Mouse (Mus musculus) liver, embryonic 12.5 days (tissue): ENCODE data around the gene Acaca. TPM values are rescaled to one million over a fixed set of nuclear protein-coding genes. Genes with fewer than 3 reads are reported as not detected.

ENCODE experiments used
- ATAC-seq: fragments of 200-750 bp; cut with Nextera tagmentation; 2 replicates; pipeline ENCODE4 v1.8.0; 2017; ENCODE audit warnings: moderate number of reproducible peaks, mild to moderate bottlenecking, moderate library complexity
- H3K27ac ChIP-seq: fragments of 300-500 bp; sonication (generic); 2 replicates; pipeline ENCODE4 v1.5.1; 2016; ENCODE audit warnings: mild to moderate bottlenecking
- H3K27me3 ChIP-seq: fragments of 300-500 bp; sonication (generic); replicated peaks from 2 replicates; pipeline ENCODE4 v1.6.1; 2016; ENCODE audit warnings: mild to moderate bottlenecking, moderate library complexity
- H3K36me3 ChIP-seq: fragments of 300-500 bp; sonication (generic); 2 replicates; pipeline ENCODE4 v1.6.1; 2016; ENCODE audit warnings: mild to moderate bottlenecking, moderate library complexity
- H3K4me1 ChIP-seq: fragments of 300-500 bp; sonication (generic); 2 replicates; pipeline ENCODE4 v1.6.1; 2016
- H3K4me2 ChIP-seq: fragments of 300-500 bp; sonication (generic); 2 replicates; pipeline ENCODE4 v1.6.1; 2016; ENCODE audit warnings: mild to moderate bottlenecking, moderate library complexity
- H3K4me3 ChIP-seq: fragments of 300-500 bp; sonication (generic); 2 replicates; pipeline ENCODE4 v1.5.1; 2016; ENCODE audit warnings: mild to moderate bottlenecking, moderate library complexity
- H3K9ac ChIP-seq: fragments of 300-500 bp; sonication (generic); 2 replicates; pipeline ENCODE4 v1.6.1; 2016; ENCODE audit warnings: mild to moderate bottlenecking, moderate library complexity
- H3K9me3 ChIP-seq: fragments of 300-500 bp; sonication (generic); replicated peaks from 2 replicates; pipeline ENCODE4 v1.6.1; 2016; ENCODE audit warnings: mild to moderate bottlenecking, moderate library complexity
- WGBS: fragments of 180-500 bp; shearing (Covaris S2); methylation state at CpG from one replicate; pipeline ENCODE4 v1.1.7; 2016; ENCODE audit not compliant: insufficient replicate concordance; 5-methylcytosine and 5-hydroxymethylcytosine counted together
- polyA plus RNA-seq: library from polyadenylated mRNA; unstranded; fragments of >200 nt; fragmentation: Nextera tagmentation; extraction: Ambion mirVana; gene quantifications from 2 replicates; pipeline ENCODE4 v1.2.1, GENCODE M21; 2016

The Acaca gene
- polyA plus RNA-seq, 1 experiment from 2014 or later = 11.8 TPM

DNA sequence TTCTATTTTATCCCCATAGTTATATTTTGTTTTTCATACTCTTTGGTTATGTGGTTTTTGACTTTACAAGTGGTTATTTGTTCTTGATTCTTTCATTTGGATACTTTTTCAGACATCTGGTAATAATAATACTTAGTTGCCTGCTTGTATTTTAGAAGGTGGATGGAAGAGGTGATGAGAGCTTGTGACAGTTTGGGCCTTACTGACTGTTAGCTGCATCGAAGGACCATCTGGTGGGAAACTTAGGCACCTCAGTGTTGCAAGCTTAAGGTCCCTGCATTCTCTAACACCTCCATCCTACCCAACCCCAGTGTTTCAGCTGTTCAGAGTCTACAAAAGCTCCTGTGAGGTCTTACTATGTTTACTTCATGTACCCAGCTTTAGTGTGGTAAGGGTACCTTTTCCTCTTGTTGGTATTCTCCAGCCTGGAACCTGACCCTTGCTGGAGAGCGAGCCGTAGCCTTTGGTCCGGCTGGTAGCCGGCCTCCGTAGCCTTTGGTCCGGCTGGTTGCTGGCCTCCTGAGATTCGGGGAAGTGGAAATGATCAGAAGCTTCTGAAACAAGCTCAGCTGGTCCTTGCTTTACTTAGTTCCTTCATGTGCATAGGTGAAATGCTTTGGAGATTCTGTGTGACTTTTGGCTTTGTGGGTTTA lies 61.2 kb downstream of the Acaca start:
- 83% methylated on average over 8 of the region's 8 CpGs for WGBS
- ATAC-seq = no peak
- H3K9me3 ChIP-seq = no peaks in the 10 kb centered on the region
- H3K4me3 ChIP-seq = no peak overlapping the region
- H3K9ac ChIP-seq = no peak overlapping the region
- H3K4me2 ChIP-seq = no peak overlapping the region
- no peaks in the 10 kb centered on the region for H3K27me3 ChIP-seq
- H3K4me1 ChIP-seq = peaks cover 7% of the 10 kb centered on the region; the same call in 1 of the 2 replicates
- H3K27ac ChIP-seq = no peak overlapping the region
- H3K36me3 ChIP-seq = peaks cover 8% of the 10 kb centered on the region

- ATAC-seq = no peak
- 84% methylated on average over 10 of the region's 10 CpGs for WGBS
Measured at GRCm38 (mm10) chr11:84193249-84193648, 63.8 kb downstream of the Acaca start.

DNA sequence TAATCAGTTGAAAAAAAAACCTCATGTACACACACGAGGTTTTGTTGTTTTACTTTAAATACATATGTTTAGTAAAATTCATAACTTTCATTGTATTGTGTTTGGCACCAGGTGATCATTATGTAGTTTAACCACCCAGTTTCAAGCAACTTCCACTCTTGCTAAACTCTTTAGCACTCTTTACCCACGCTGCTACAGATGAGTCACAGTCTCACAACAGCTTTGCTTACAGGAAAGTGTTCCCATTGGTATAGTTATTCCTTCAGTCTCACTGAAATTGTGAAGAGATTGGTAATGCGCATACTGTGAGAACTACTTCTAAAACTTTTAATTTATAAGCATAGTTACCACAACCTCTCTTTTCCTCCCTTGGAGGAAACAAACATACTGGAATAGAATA lies 65.3 kb downstream of the Acaca start:
- no peak for ATAC-seq
- Histone ChIP-seq H3K4me3 (no peak overlapping the region), H3K4me1 (peaks cover 7% of the 10 kb centered on the region), H3K9me3 (no peaks in the 10 kb centered on the region), H3K4me2 (no peak overlapping the region), H3K27ac (no peak overlapping the region), H3K27me3 (no peaks in the 10 kb centered on the region), H3K9ac (no peak overlapping the region), H3K36me3 (peaks cover 24% of the 10 kb centered on the region)
- WGBS = 77% methylated on average over 3 of the region's 3 CpGs

More at GRCm38 (mm10) chr11:84193249-84193648, 63.8 kb downstream of the Acaca start:
- no peaks in the 10 kb centered on the region for H3K27me3 ChIP-seq
- H3K4me1 ChIP-seq = peaks cover 12% of the 10 kb centered on the region
- no peak overlapping the region for H3K27ac ChIP-seq
- H3K9me3 ChIP-seq = no peaks in the 10 kb centered on the region
- peaks cover 24% of the 10 kb centered on the region for H3K36me3 ChIP-seq
- no peak overlapping the region for H3K4me3 ChIP-seq
- no peak overlapping the region for H3K4me2 ChIP-seq
- no peak overlapping the region for H3K9ac ChIP-seq

DNA sequence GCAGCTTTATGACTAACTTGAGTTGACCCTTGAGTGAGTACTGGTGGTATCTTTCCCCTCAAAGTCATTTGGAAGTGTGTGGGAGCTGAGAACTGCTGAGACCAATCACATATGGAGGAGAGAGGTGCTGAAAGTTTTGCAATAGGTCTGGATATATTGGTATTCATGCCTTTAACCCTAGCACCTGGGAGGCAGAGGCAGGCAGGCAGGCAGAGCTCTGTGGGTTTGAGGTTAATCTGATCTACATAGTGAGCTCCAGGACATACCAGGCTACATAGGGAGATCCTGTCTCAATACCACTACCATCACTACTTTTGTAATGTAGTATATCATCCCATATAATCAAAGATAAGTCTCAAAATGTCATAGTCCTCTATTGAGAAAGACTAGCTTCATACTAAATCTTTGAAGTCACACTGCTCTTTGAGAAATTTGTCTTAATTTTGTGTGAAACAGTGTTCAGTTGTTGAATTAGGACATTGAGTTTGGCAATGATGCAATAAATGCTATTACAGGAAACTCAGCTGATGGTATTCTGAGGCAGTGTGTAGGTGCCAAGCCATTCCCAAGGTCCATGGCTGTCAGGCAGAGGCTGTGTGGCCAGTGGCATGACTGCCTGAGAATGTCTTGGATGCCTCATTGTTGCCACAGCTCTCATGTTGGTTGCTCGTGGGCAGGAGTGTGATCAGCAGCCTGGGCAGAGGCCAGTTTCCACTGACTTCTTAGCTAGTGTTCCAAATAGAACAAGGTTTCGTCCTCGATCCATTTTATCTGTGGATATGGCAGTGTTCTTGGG lies 68.3 kb downstream of the Acaca start:
- Histone ChIP-seq H3K27ac (no peak overlapping the region), H3K36me3 (peaks cover 27% of the 10 kb centered on the region), H3K9me3 (no peaks in the 10 kb centered on the region), H3K4me1 (peaks cover 7% of the 10 kb centered on the region), H3K27me3 (no peaks in the 10 kb centered on the region), H3K9ac (no peak overlapping the region), H3K4me2 (no peak overlapping the region), H3K4me3 (no peak overlapping the region)
- no peak for ATAC-seq
- 79% methylated on average over 3 of the region's 3 CpGs for WGBS

DNA sequence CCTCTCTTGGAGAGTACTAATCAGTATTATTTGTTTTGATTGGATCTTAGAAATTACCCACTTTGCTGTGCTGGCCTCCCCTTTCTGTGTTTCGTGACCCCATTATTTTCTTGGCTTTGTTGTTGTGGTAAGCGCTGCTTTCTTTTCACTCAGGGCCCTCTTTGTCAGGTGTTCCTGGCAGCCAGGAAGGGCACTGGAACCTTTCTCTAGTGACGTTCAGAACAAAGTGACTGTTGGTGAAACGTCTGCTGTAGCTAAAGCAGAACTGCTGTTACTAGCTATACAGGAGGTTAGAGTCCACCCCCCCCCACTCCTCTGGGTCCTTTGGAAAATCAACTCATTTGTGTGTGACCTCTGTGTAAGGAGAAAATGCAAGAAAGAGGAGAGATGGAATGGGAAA lies 76.3 kb downstream of the Acaca start:
- Histone ChIP-seq H3K4me3 (no peak overlapping the region), H3K9ac (no peak overlapping the region), H3K9me3 (no peaks in the 10 kb centered on the region), H3K4me1 (no peaks in the 10 kb centered on the region), H3K36me3 (peaks cover 20% of the 10 kb centered on the region), H3K27ac (no peak overlapping the region), H3K4me2 (no peak overlapping the region), H3K27me3 (no peaks in the 10 kb centered on the region)
- 57% methylated on average over 4 of the region's 4 CpGs for WGBS
- ATAC-seq = no peak

DNA sequence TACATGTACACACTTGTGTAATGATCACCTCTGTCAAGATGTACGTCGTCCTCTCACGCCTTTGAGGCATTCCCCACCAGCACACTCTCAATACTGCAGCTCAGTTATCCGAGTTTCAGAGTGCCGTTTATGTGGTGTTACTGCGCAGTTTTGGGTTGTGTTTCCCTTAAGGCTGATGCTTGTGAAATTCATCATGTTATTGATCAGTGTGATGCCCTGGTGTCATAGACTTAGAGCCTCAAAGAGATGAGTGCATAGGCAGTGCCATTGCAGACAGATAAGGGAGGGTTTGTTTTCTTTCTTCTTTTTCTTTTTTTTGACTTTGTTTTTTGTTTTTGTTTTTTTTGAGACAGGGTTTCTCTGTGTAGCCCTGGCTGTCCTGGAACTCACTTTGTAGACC lies 81.4 kb downstream of the Acaca start:
- Histone ChIP-seq H3K4me3 (no peak overlapping the region), H3K4me2 (no peak overlapping the region), H3K36me3 (peaks cover 13% of the 10 kb centered on the region), H3K9ac (no peak overlapping the region), H3K27me3 (no peaks in the 10 kb centered on the region), H3K4me1 (no peaks in the 10 kb centered on the region), H3K9me3 (no peaks in the 10 kb centered on the region), H3K27ac (no peak overlapping the region)
- 89% methylated on average over 6 of the region's 6 CpGs for WGBS
- no peak for ATAC-seq

GRCm38 (mm10) chr11:84218951-84219350 lies 89.5 kb downstream of the Acaca start:
- H3K9me3 ChIP-seq = no peaks in the 10 kb centered on the region
- peaks cover 21% of the 10 kb centered on the region for H3K36me3 ChIP-seq
- H3K4me3 ChIP-seq = no peak overlapping the region
- H3K27me3 ChIP-seq = no peaks in the 10 kb centered on the region
- WGBS = 74% methylated on average over 4 of the region's 4 CpGs
- peaks cover 5% of the 10 kb centered on the region; the same call in 1 of the 2 replicates for H3K4me1 ChIP-seq
- H3K4me2 ChIP-seq = no peak overlapping the region
- H3K27ac ChIP-seq = no peak overlapping the region
- no peak for ATAC-seq
- H3K9ac ChIP-seq = no peak overlapping the region

DNA sequence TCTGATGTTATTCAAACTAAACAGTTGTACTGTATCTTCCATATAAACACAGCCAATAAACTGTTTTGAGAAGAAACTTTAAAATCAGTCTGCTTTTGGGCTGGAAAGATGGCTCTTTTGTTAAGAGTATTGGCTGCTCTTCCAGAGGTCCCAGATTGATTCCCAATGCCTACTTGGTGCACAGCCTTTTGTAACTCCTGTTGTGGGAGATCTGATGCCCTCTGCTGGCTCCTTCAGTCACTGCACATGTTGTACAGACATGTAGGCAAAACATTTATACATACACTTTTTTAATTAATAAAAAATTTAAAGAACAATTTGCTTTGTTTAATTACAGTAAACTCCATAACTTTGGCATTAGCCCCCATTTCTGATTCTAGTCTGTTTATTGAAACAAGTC lies 114.1 kb downstream of the Acaca start:
- Histone ChIP-seq H3K4me2 (no peak overlapping the region), H3K27me3 (no peaks in the 10 kb centered on the region), H3K36me3 (peaks cover 42% of the 10 kb centered on the region), H3K4me3 (no peak overlapping the region), H3K27ac (no peak overlapping the region), H3K9me3 (no peaks in the 10 kb centered on the region), H3K9ac (no peak overlapping the region), H3K4me1 (no peaks in the 10 kb centered on the region)
- ATAC-seq = no peak

DNA sequence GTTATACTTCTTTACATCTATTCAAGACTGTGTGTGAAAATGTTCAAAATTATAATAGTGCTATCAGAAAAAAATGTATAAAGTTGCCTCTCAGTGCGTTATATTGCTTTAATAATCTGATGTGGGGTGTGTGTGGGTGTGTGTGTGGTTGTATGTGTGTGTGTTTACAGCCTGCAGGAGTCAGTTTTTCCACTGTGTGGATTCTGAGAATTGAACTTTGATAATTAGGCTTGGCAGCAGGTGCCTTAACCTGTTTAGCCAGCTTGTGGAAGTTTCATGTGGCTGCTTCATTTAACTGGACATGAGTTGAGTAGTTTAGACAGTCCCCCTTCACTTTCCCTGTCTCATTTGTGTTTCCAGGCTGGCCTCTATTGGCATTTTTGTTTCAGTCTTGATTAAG lies 117.9 kb downstream of the Acaca start:
- no peak for ATAC-seq
- Histone ChIP-seq H3K9me3 (no peaks in the 10 kb centered on the region), H3K9ac (no peak overlapping the region), H3K4me3 (no peak overlapping the region), H3K36me3 (peaks cover 57% of the 10 kb centered on the region), H3K4me1 (no peaks in the 10 kb centered on the region), H3K27me3 (no peaks in the 10 kb centered on the region), H3K4me2 (no peak overlapping the region), H3K27ac (no peak overlapping the region)
- 88% methylated on average over 1 of the region's 1 CpGs for WGBS

GRCm38 (mm10) chr11:84251170-84251569 lies 121.7 kb downstream of the Acaca start:
- no peak overlapping the region for H3K27ac ChIP-seq
- WGBS = 71% methylated on average over 3 of the region's 3 CpGs
- H3K9ac ChIP-seq = no peak overlapping the region
- H3K27me3 ChIP-seq = no peaks in the 10 kb centered on the region
- no peak for ATAC-seq
- H3K4me1 ChIP-seq = no peaks in the 10 kb centered on the region
- H3K4me3 ChIP-seq = no peak overlapping the region
- no peaks in the 10 kb centered on the region for H3K9me3 ChIP-seq
- no peak overlapping the region for H3K4me2 ChIP-seq
- peaks cover 64% of the 10 kb centered on the region for H3K36me3 ChIP-seq

- no peaks in the 10 kb centered on the region for H3K4me1 ChIP-seq
- WGBS = 70% methylated on average over 1 of the region's 1 CpGs
- H3K27me3 ChIP-seq = no peaks in the 10 kb centered on the region
- H3K9ac ChIP-seq = no peak overlapping the region
- ATAC-seq = no peak
- no peak overlapping the region for H3K4me3 ChIP-seq
- H3K9me3 ChIP-seq = no peaks in the 10 kb centered on the region
- peaks cover 66% of the 10 kb centered on the region for H3K36me3 ChIP-seq
- no peak overlapping the region for H3K27ac ChIP-seq
- H3K4me2 ChIP-seq = no peak overlapping the region
Measured at GRCm38 (mm10) chr11:84252425-84252824, 123.0 kb downstream of the Acaca start.

DNA sequence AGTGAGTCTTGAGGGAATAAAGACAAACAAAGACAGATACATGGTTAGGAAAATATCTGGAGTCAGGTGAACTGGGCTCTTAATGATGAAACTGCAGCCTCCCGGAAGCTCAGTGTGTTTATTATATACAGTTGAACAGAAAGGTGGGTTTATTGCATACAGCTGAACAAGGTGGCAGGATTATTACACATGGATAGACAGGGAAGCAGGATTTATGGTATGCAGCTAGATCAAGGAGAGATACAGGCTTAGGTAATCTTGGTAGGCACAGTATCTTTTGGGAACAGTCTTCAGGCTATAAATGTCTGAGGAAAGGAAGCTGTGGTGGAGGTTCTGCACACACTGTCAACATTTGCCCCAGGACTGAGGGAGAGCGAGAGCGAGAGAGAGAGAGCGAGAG lies 126.4 kb downstream of the Acaca start:
- Histone ChIP-seq H3K4me3 (no peak overlapping the region), H3K9me3 (no peaks in the 10 kb centered on the region), H3K36me3 (peaks cover 65% of the 10 kb centered on the region), H3K27ac (no peak overlapping the region), H3K9ac (no peak overlapping the region), H3K27me3 (no peaks in the 10 kb centered on the region), H3K4me1 (peaks cover 7% of the 10 kb centered on the region; the same call in 1 of the 2 replicates), H3K4me2 (no peak overlapping the region)
- 82% methylated on average over 4 of the region's 4 CpGs for WGBS
- ATAC-seq = no peak
